Comparison of ENCODE assay signal across 12 mouse cellular contexts in genomic region chr8:82538121-82538520, GRCm38 (mm10).
"Had no signal": no experiment of that assay in that cellular context is flagged by ENCODE, and none has a peak within 500 bp of the region (broad histone marks: within the 10 kb centered on the region; RNA-seq: fewer than 3 reads in every experiment).

No protein-coding gene starts in this region.

- DNase-seq: retina, postnatal 1 day; right cerebral cortex, adult 18-20 months; right cerebral cortex, postnatal 14 days; right cerebral cortex, postnatal 25 days; right cerebral cortex, postnatal 4 days; spleen, adult 18-20 months; thymus, adult 18-20 months; thymus, adult 2 months; thymus, postnatal 14 days; thymus, postnatal 25 days; thymus, postnatal 36 days; thymus, postnatal 4 days had no signal
